Mouse (Mus musculus): ENCODE measurements around the gene Zfp791. TPM values are rescaled to one million over a fixed set of nuclear protein-coding genes. Genes with fewer than 3 reads are reported as not detected.

Zfp791 gene
- total and polyA plus RNA-seq, 3 experiments: 0.03 TPM; not detected in 2

GRCm38 (mm10) chr8:85076993-85077392 is 45.9 kb downstream of the Zfp791 start:
- no peak overlapping the region for H3K9ac ChIP-seq (ENCODE audit: control insufficient read depth, low read depth, low read length, poor library complexity, severe bottlenecking)
- peaks cover 0 to 2% of the 10 kb centered on the region in 2 experiments; a peak in 3 of 4 replicates for H3K36me3 ChIP-seq (ENCODE audit: control insufficient read depth in 1 of 2, insufficient read depth in 2 of 2, low read length in 2 of 2)
- H3K27ac ChIP-seq (ENCODE audit: control insufficient read depth, low read depth, low read length): no peak overlapping the region

GRCm38 (mm10) chr8:85076001-85076400 is 46.9 kb downstream of the Zfp791 start:
- Histone ChIP-seq H3K9ac (ENCODE audit: control insufficient read depth, low read depth, low read length, poor library complexity, severe bottlenecking) (no peak overlapping the region), H3K27ac (ENCODE audit: control insufficient read depth, low read depth, low read length) (no peak overlapping the region), H3K79me2 (ENCODE audit: control insufficient read depth, insufficient read depth, low read length, poor library complexity) (peaks cover 25% of the 10 kb centered on the region), H3K27me3 (ENCODE audit: control insufficient read depth in 1 of 2, insufficient read depth in 2 of 2, low read length in 2 of 2) (no peaks in the 10 kb centered on the region), H3K9me3 (replicated peaks; ENCODE audit: insufficient read depth, low read length) (no peaks in the 10 kb centered on the region), H3K4me3 (ENCODE audit: control insufficient read depth in 1 of 2, insufficient read depth in 1 of 2, low read depth in 2 of 2, low read length in 2 of 2) (no peak overlapping the region), H3K4me1 (ENCODE audit: control insufficient read depth in 1 of 2, insufficient read depth in 2 of 2, low read length in 2 of 2) (peaks cover 1 to 10% of the 10 kb centered on the region in 2 experiments; a peak in 3 of 4 replicates), H3K36me3 (ENCODE audit: control insufficient read depth in 1 of 2, insufficient read depth in 2 of 2, low read length in 2 of 2) (peaks cover 2 to 4% of the 10 kb centered on the region in 2 experiments)
- no peak for DNase-seq (ENCODE audit: low read depth, low spot score)
- TF ChIP-seq POLR2A (IDR thresholded peaks at IDR 0.05; ENCODE audit: control insufficient read depth in 1 of 2, insufficient read depth in 1 of 2, low read depth in 1 of 2, low read length in 2 of 2, poor library complexity in 1 of 2): peak in 1 of 2 experiments; percentile 11; a peak in 1 of 4 replicates
- no peak for TF ChIP-seq E2F4 (IDR thresholded peaks at IDR 0.05; ENCODE audit: borderline replicate concordance, low read depth, low read length)
- TF ChIP-seq KAT2A (conservative IDR thresholded peaks at IDR 0.05; ENCODE audit: low read depth, low read length): no peak
- TF ChIP-seq CTCF (IDR thresholded peaks at IDR 0.05 in 2 of 3, conservative IDR thresholded peaks at IDR 0.05 in 1 of 3; ENCODE audit: control insufficient read depth in 1 of 3, insufficient read depth in 1 of 3, low read depth in 2 of 3, low read length in 3 of 3, poor library complexity in 1 of 3, severe bottlenecking in 1 of 3): peak in 1 of 3 experiments; percentile 7; a peak in 1 of 6 replicates

More at GRCm38 (mm10) chr8:85076993-85077392, 45.9 kb downstream of the Zfp791 start:
- no peak overlapping the region for H3K4me3 ChIP-seq (ENCODE audit: control insufficient read depth in 1 of 2, insufficient read depth in 1 of 2, low read depth in 2 of 2, low read length in 2 of 2)
- H3K9me3 ChIP-seq (replicated peaks; ENCODE audit: insufficient read depth, low read length): no peaks in the 10 kb centered on the region
- peak; percentile 90 for DNase-seq (ENCODE audit: low read depth, low spot score)
- peaks cover 22% of the 10 kb centered on the region for H3K79me2 ChIP-seq (ENCODE audit: control insufficient read depth, insufficient read depth, low read length, poor library complexity)
- H3K4me1 ChIP-seq (ENCODE audit: control insufficient read depth in 1 of 2, insufficient read depth in 2 of 2, low read length in 2 of 2): peaks cover 0 to 11% of the 10 kb centered on the region in 2 experiments; a peak in 1 of 4 replicates
- no peak for TF ChIP-seq ZKSCAN1 (IDR thresholded peaks at IDR 0.05; ENCODE audit: low read depth, low read length)
- TF ChIP-seq MXI1 (IDR thresholded peaks at IDR 0.05; ENCODE audit: low read depth, low read length): no peak
- peak; percentile 88 for TF ChIP-seq SMC3 (IDR thresholded peaks at IDR 0.05; ENCODE audit: low read depth, low read length)
- 0 out of 2 replicates have a peak, but pooled peaks have one; percentile 25 for TF ChIP-seq MYC (IDR thresholded peaks at IDR 0.05; ENCODE audit: low read depth, low read length)
- no peak for TF ChIP-seq USF2 (IDR thresholded peaks at IDR 0.05; ENCODE audit: borderline replicate concordance in 1 of 2, insufficient read depth in 1 of 2, low read depth in 1 of 2, low read length in 2 of 2)
- peak; percentile 62; the same call in 1 of the 2 replicates for TF ChIP-seq SIN3A (IDR thresholded peaks at IDR 0.05; ENCODE audit: low read length)
- TF ChIP-seq HCFC1 (IDR thresholded peaks at IDR 0.05; ENCODE audit: low read depth, low read length): 0 out of 2 replicates have a peak, but pooled peaks have one; percentile 40
- peak; percentile 82 for TF ChIP-seq ZC3H11A (IDR thresholded peaks at IDR 0.05; ENCODE audit: low read depth, low read length)
- TF ChIP-seq MAZ (IDR thresholded peaks at IDR 0.05; ENCODE audit: low read depth, low read length): 0 out of 2 replicates have a peak, but pooled peaks have one; percentile 26
- peak; percentile 80 to 95 (median 90) for TF ChIP-seq CTCF (IDR thresholded peaks at IDR 0.05 in 2 of 3, conservative IDR thresholded peaks at IDR 0.05 in 1 of 3; ENCODE audit: control insufficient read depth in 1 of 3, insufficient read depth in 1 of 3, low read depth in 2 of 3, low read length in 3 of 3, poor library complexity in 1 of 3, severe bottlenecking in 1 of 3)
- TF ChIP-seq RAD21 (IDR thresholded peaks at IDR 0.05; ENCODE audit: low read depth, low read length): peak; percentile 84
- H3K27me3 ChIP-seq (ENCODE audit: control insufficient read depth in 1 of 2, insufficient read depth in 2 of 2, low read length in 2 of 2): no peaks in the 10 kb centered on the region

All from MEL (cell line).